Mouse (Mus musculus) MEL (cell line): ENCODE results near the gene Kcnh8.

Source experiments
- EP300 ChIP-seq, 2 experiments: IDR thresholded peaks; 2 replicates each; pipeline ENCODE4 v1.6.1; 2011; ENCODE audit warnings: improper control_type of control experiment in 2 of 2, low read length in 2 of 2, low read depth in 1 of 2, mild to moderate bottlenecking in 1 of 2
- MAFK ChIP-seq: IDR thresholded peaks from 2 replicates; pipeline ENCODE4 v1.6.1; 2011; ENCODE audit warnings: low read depth, mild to moderate bottlenecking, low read length, improper control_type of control experiment, borderline replicate concordance

GRCm38 (mm10) chr17:52591503-52592194 lies 10.9 kb upstream of the Kcnh8 start:
- TF ChIP-seq EP300 (IDR thresholded peaks at IDR 0.05; ENCODE audit: low read depth in 1 of 2, low read length in 2 of 2) (no peak), MAFK (no peak)
